Mouse (Mus musculus) ES-Bruce4 (cell line): Measurements from ENCODE around the gene Nbea.

ENCODE experiments used
- CTCF ChIP-seq: IDR thresholded peaks from one replicate; pipeline ENCODE4 v1.8.1; 2011; ENCODE audit warnings: low read depth, low read length
- EP300 ChIP-seq: IDR thresholded peaks from 2 replicates; pipeline ENCODE4 v1.6.1; 2011; ENCODE audit warnings: low read depth, low read length; ENCODE audit not compliant: insufficient read depth

DNA sequence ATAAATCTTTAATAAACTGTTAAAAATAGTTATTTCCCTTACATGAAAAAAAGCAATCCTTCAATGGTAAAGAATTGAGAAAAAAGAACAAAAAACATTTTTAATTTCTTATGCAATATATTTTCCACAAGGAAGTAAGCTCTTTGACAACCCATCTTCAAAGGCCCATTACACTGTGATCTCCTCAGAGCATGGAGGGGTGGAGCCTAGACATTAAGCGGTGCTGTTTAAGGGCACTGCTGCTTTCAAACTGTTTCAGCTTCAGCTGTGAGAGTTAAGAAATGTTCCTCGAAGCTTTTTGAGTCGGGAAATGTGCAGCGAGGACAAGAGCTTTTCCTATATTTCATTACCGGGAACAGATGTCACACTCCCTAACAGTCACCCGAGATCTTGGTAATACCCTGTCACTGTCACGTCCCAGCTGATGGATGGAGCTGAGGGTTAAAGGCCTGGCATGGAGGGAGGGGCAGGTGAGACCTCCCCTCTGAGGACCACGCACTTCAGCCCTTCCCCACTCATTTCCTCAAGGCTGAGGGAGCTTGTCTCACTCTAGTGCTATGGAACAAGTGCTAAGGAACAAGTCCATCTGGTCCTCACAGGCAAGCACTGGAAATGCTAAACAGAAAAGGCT is 547.8 kb downstream of the Nbea start:
- no peak for TF ChIP-seq CTCF
- TF ChIP-seq EP300, result no peak
